Mouse (Mus musculus): ENCODE data around the gene Zfp763. TPM values are rescaled to one million over a fixed set of nuclear protein-coding genes. Genes with fewer than 3 reads are reported as not detected.

Zfp763 gene
- polyA plus RNA-seq, 1 experiment from 2014 or later, result 18.4 TPM

Other genes with a start within 250 kb of the Zfp763 start
- 49.7 and 51.9 TPM in 2 replicates for gene Zfp871, start 245.1 kb downstream of the Zfp763 start, polyA plus RNA-seq (2016; fragmentation: Nextera tagmentation; extraction: Ambion mirVana)
- gene Zfp811, start 223.5 kb downstream of the Zfp763 start, polyA plus RNA-seq (2016; fragmentation: Nextera tagmentation; extraction: Ambion mirVana), result 12.0 and 13.3 TPM in 2 replicates
- gene Zfp799, start 203.1 kb downstream of the Zfp763 start, polyA plus RNA-seq (2016; fragmentation: Nextera tagmentation; extraction: Ambion mirVana), result 13.2 and 13.9 TPM in 2 replicates
- 7.1 and 8.7 TPM in 2 replicates for gene Zfp870, start 141.8 kb downstream of the Zfp763 start, polyA plus RNA-seq (2016; fragmentation: Nextera tagmentation; extraction: Ambion mirVana)
- not detected in 2 replicates for gene Cyp4f14, start 116.1 kb downstream of the Zfp763 start, polyA plus RNA-seq (2016; fragmentation: Nextera tagmentation; extraction: Ambion mirVana)
- gene Cyp4f13, start 86.0 kb downstream of the Zfp763 start, polyA plus RNA-seq (2016; fragmentation: Nextera tagmentation; extraction: Ambion mirVana), result 2.1 and 3.3 TPM in 2 replicates
- gene Zfp472, start 67.6 kb downstream of the Zfp763 start, polyA plus RNA-seq (2016; fragmentation: Nextera tagmentation; extraction: Ambion mirVana), result 12.0 and 15.1 TPM in 2 replicates
- gene Zfp952, start 40.3 kb downstream of the Zfp763 start, polyA plus RNA-seq (2016; fragmentation: Nextera tagmentation; extraction: Ambion mirVana), result 13.1 and 13.3 TPM in 2 replicates
- gene 4921501E09Rik, start 34.7 kb upstream of the Zfp763 start, polyA plus RNA-seq (2016; fragmentation: Nextera tagmentation; extraction: Ambion mirVana), result not detected in 2 replicates
- gene Zfp563, start 55.9 kb upstream of the Zfp763 start, polyA plus RNA-seq (2016; fragmentation: Nextera tagmentation; extraction: Ambion mirVana), result 7.3 and 7.5 TPM in 2 replicates
- gene Morc2b, start 106.3 kb upstream of the Zfp763 start, polyA plus RNA-seq (2016; fragmentation: Nextera tagmentation; extraction: Ambion mirVana), result 0.04 TPM in 1 of 2 replicates, not detected in the other
- gene Olfr55, start 135.0 kb upstream of the Zfp763 start, polyA plus RNA-seq (2016; fragmentation: Nextera tagmentation; extraction: Ambion mirVana), result not detected in 2 replicates
- gene Olfr239, start 157.9 kb upstream of the Zfp763 start, polyA plus RNA-seq (2016; fragmentation: Nextera tagmentation; extraction: Ambion mirVana), result not detected in 2 replicates
- not detected in 2 replicates for gene Olfr1564, start 188.3 kb upstream of the Zfp763 start, polyA plus RNA-seq (2016; fragmentation: Nextera tagmentation; extraction: Ambion mirVana)
- gene Zfp955a, start 221.7 kb upstream of the Zfp763 start, polyA plus RNA-seq (2016; fragmentation: Nextera tagmentation; extraction: Ambion mirVana), result 18.4 and 18.5 TPM in 2 replicates
- gene Olfr63, start 231.3 kb upstream of the Zfp763 start, polyA plus RNA-seq (2016; fragmentation: Nextera tagmentation; extraction: Ambion mirVana), result 0.05 and 0.06 TPM in 2 replicates

Data from embryonic facial prominence, embryonic 10.5 days (tissue).